Mouse (Mus musculus) limb, embryonic 10.5 days (tissue): ENCODE data around the gene Dctn3. TPM values are rescaled to one million over a fixed set of nuclear protein-coding genes. Genes with fewer than 3 reads are reported as not detected.

Experiments
- DNase-seq: peaks from one replicate; pipeline ENCODE4 v3.0.0-alpha.2; 2017; ENCODE audit warnings: low spot score
- H3K27ac ChIP-seq: fragments of 300-500 bp; sonication (generic); 2 replicates; pipeline ENCODE4 v1.5.1; 2016; ENCODE audit warnings: mild to moderate bottlenecking
- H3K27me3 ChIP-seq: fragments of 300-500 bp; sonication (generic); 2 replicates; pipeline ENCODE4 v1.6.1; 2016; ENCODE audit warnings: low read depth, mild to moderate bottlenecking; ENCODE audit not compliant: poor library complexity, severe bottlenecking
- H3K36me3 ChIP-seq: fragments of 300-500 bp; sonication (generic); 2 replicates; pipeline ENCODE4 v1.6.1; 2016; ENCODE audit warnings: mild to moderate bottlenecking, moderate library complexity
- H3K4me1 ChIP-seq: fragments of 300-500 bp; sonication (generic); 2 replicates; pipeline ENCODE4 v1.6.1; 2016
- H3K4me3 ChIP-seq: fragments of 300-500 bp; sonication (generic); 2 replicates; pipeline ENCODE4 v1.5.1; 2016; ENCODE audit warnings: mild to moderate bottlenecking, moderate library complexity
- H3K9me3 ChIP-seq: fragments of 300-500 bp; sonication (generic); replicated peaks from 2 replicates; pipeline ENCODE4 v1.6.1; 2016; ENCODE audit warnings: mild to moderate bottlenecking
- WGBS: fragments of 180-500 bp; shearing (Covaris S2); methylation state at CpG from one replicate; pipeline ENCODE4 v1.1.7; 2016; 5-methylcytosine and 5-hydroxymethylcytosine counted together
- polyA plus RNA-seq: library from polyadenylated mRNA; unstranded; fragments of >200 nt; fragmentation: Nextera tagmentation; extraction: Ambion mirVana; gene quantifications from 2 replicates; pipeline ENCODE4 v1.2.1, GENCODE M21; 2016

The Dctn3 gene
- polyA plus RNA-seq, 1 experiment from 2014 or later, result 118 TPM

GRCm38 (mm10) chr4:41726826-41727621 lies 4.1 kb upstream of the Dctn3 start:
- Histone ChIP-seq H3K4me1 (peaks cover 37% of the 10 kb centered on the region), H3K27ac (no peak overlapping the region), H3K4me3 (no peak overlapping the region), H3K9me3 (no peaks in the 10 kb centered on the region), H3K36me3 (no peaks in the 10 kb centered on the region), H3K27me3 (peaks cover 88% of the 10 kb centered on the region)
- 18% methylated on average over 20 of the region's 20 CpGs for WGBS
- DNase-seq, result peak; percentile 33

GRCm38 (mm10) chr4:41716834-41717233 lies 6.1 kb downstream of the Dctn3 start:
- DNase-seq, result no peak

GRCm38 (mm10) chr4:41715596-41715995 lies 7.4 kb downstream of the Dctn3 start:
- no peak overlapping the region for H3K4me3 ChIP-seq
- H3K27me3 ChIP-seq, result 0 out of 2 replicates have a peak, but pooled peaks cover 5% of the 10 kb centered on the region
- peaks cover 60% of the 10 kb centered on the region for H3K36me3 ChIP-seq
- no peaks in the 10 kb centered on the region for H3K9me3 ChIP-seq
- 84% methylated on average over 5 of the region's 5 CpGs for WGBS
- no peak overlapping the region for H3K27ac ChIP-seq
- no peak for DNase-seq
- H3K4me1 ChIP-seq, result peaks cover 46% of the 10 kb centered on the region

More at GRCm38 (mm10) chr4:41716834-41717233, 6.1 kb downstream of the Dctn3 start:
- no peaks in the 10 kb centered on the region for H3K9me3 ChIP-seq
- peaks cover 47% of the 10 kb centered on the region for H3K36me3 ChIP-seq
- H3K27ac ChIP-seq, result peak overlapping the region; percentile 7
- H3K27me3 ChIP-seq, result 0 out of 2 replicates have a peak, but pooled peaks cover 5% of the 10 kb centered on the region
- peaks cover 44% of the 10 kb centered on the region for H3K4me1 ChIP-seq
- 31% methylated on average over 6 of the region's 6 CpGs for WGBS
- H3K4me3 ChIP-seq, result no peak overlapping the region

GRCm38 (mm10) chr4:41715082-41715481 lies 7.9 kb downstream of the Dctn3 start:
- 77% methylated on average over 8 of the region's 8 CpGs for WGBS
- Histone ChIP-seq H3K36me3 (peaks cover 62% of the 10 kb centered on the region), H3K9me3 (no peaks in the 10 kb centered on the region), H3K27ac (no peak overlapping the region), H3K4me1 (peaks cover 46% of the 10 kb centered on the region), H3K27me3 (0 out of 2 replicates have a peak, but pooled peaks cover 5% of the 10 kb centered on the region), H3K4me3 (no peak overlapping the region)
- DNase-seq, result no peak

- no peak overlapping the region for H3K27ac ChIP-seq
- no peaks in the 10 kb centered on the region for H3K9me3 ChIP-seq
- H3K4me1 ChIP-seq, result peaks cover 46% of the 10 kb centered on the region
- 0 out of 2 replicates have a peak, but pooled peaks cover 5% of the 10 kb centered on the region for H3K27me3 ChIP-seq
- peak overlapping the region; percentile 79; the same call in 1 of the 2 replicates for H3K4me3 ChIP-seq
- peak; percentile 67 for DNase-seq
- 17% methylated on average over 8 of the region's 8 CpGs for WGBS
- H3K36me3 ChIP-seq, result peaks cover 55% of the 10 kb centered on the region
Observed at GRCm38 (mm10) chr4:41714276-41714675, 8.7 kb downstream of the Dctn3 start.

GRCm38 (mm10) chr4:41713197-41714067 lies 9.5 kb downstream of the Dctn3 start, which contains the start of gene Rpp25l:
TSS of gene Rpp25l (minus strand) at chr4:41713534.
- peaks cover 50% of the 10 kb centered on the region for H3K4me1 ChIP-seq
- peak within 1 kb of the TSS; percentile 95 for H3K27ac ChIP-seq
- under 1% methylated on average over 61 of the region's 61 CpGs for WGBS
- peak within 1 kb of the TSS; percentile 79 for H3K4me3 ChIP-seq
- DNase-seq, result peak; percentile 94
- H3K36me3 ChIP-seq, result peaks cover 47% of the 10 kb centered on the region
- no peaks in the 10 kb centered on the region for H3K9me3 ChIP-seq
- 0 out of 2 replicates have a peak, but pooled peaks cover 5% of the 10 kb centered on the region for H3K27me3 ChIP-seq

- Histone ChIP-seq H3K4me1 (peaks cover 58% of the 10 kb centered on the region), H3K9me3 (no peaks in the 10 kb centered on the region), H3K27ac (peak overlapping the region; percentile 95), H3K4me3 (peak overlapping the region; percentile 79), H3K36me3 (peaks cover 39% of the 10 kb centered on the region), H3K27me3 (peaks cover 11% of the 10 kb centered on the region; the same call in 1 of the 2 replicates)
- no peak for DNase-seq
- WGBS, result 55% methylated on average over 31 of the region's 31 CpGs
Observed at GRCm38 (mm10) chr4:41712421-41713196, 10.4 kb downstream of the Dctn3 start.

GRCm38 (mm10) chr4:41711705-41712375 lies 11.1 kb downstream of the Dctn3 start:
- Histone ChIP-seq H3K27me3 (peaks cover 15% of the 10 kb centered on the region; the same call in 1 of the 2 replicates), H3K27ac (peak overlapping the region; percentile 95; the same call in 1 of the 2 replicates)
- 83% methylated on average over 16 of the region's 16 CpGs for WGBS

GRCm38 (mm10) chr4:41710229-41710628 lies 12.7 kb downstream of the Dctn3 start:
- Histone ChIP-seq H3K27ac (no peak overlapping the region), H3K4me3 (no peak overlapping the region), H3K9me3 (no peaks in the 10 kb centered on the region), H3K27me3 (peaks cover 31% of the 10 kb centered on the region), H3K4me1 (peaks cover 56% of the 10 kb centered on the region), H3K36me3 (peaks cover 23% of the 10 kb centered on the region)
- 66% methylated on average over 4 of the region's 4 CpGs for WGBS
- no peak for DNase-seq

More at GRCm38 (mm10) chr4:41711705-41712375, 11.1 kb downstream of the Dctn3 start:
- no peak for DNase-seq
- Histone ChIP-seq H3K36me3 (peaks cover 33% of the 10 kb centered on the region), H3K4me3 (peak overlapping the region; percentile 79), H3K4me1 (peaks cover 58% of the 10 kb centered on the region), H3K9me3 (no peaks in the 10 kb centered on the region)

GRCm38 (mm10) chr4:41708192-41708745 lies 14.7 kb downstream of the Dctn3 start:
- Histone ChIP-seq H3K27me3 (peaks cover 44% of the 10 kb centered on the region), H3K4me1 (peaks cover 57% of the 10 kb centered on the region), H3K36me3 (peaks cover 23% of the 10 kb centered on the region), H3K27ac (no peak overlapping the region), H3K4me3 (no peak overlapping the region), H3K9me3 (no peaks in the 10 kb centered on the region)
- DNase-seq, result no peak
- WGBS, result 41% methylated on average over 8 of the region's 8 CpGs

- Histone ChIP-seq H3K9me3 (no peaks in the 10 kb centered on the region), H3K27me3 (peaks cover 44% of the 10 kb centered on the region), H3K4me3 (no peak overlapping the region), H3K27ac (no peak overlapping the region), H3K36me3 (peaks cover 19% of the 10 kb centered on the region), H3K4me1 (peaks cover 49% of the 10 kb centered on the region)
- DNase-seq, result peak; percentile 74
- 2% methylated on average over 13 of the region's 13 CpGs for WGBS
Observed at GRCm38 (mm10) chr4:41707011-41707535, 15.9 kb downstream of the Dctn3 start.
